In genomic region chr16:95117531-95117930, GRCm38 (mm10) we compare ENCODE assay signal across 18 mouse cellular contexts.
DNase-seq lines count a peak whose midpoint lies in the region; ATAC-seq and TF ChIP-seq lines count a peak whose summit lies in the region.
"Had no signal": no experiment of that assay in that cellular context is flagged by ENCODE, and none has a peak within 500 bp of the region (broad histone marks: within the 10 kb centered on the region; RNA-seq: fewer than 3 reads in every experiment).

No protein-coding gene starts in this region.

- no peak overlapping the region for H3K27ac ChIP-seq in left cerebral cortex, adult 2 months
- H3K27ac ChIP-seq: gastrocnemius, adult 2 months; hindbrain, embryonic 12.5 days; liver, embryonic 14.5 days; midbrain, embryonic 13.5 days; neural tube, embryonic 12.5 days had no signal

- TF ChIP-seq CTCF in left cerebral cortex, adult 2 months (IDR thresholded peaks at IDR 0.05): no peak

- DNase-seq in left cerebral cortex, postnatal 14 days (ENCODE audit: low spot score in 2 of 2): peak; percentile 11 to 54
- DNase-seq in left cerebral cortex, adult 2 months (ENCODE audit: extremely low spot score in 1 of 2, low spot score in 2 of 2): no peak
- peak; percentile 3 for DNase-seq in NIH3T3 (ENCODE audit: low read depth)
- peak; percentile 69 for DNase-seq in brain, adult 2 months (ENCODE audit: low read depth, low spot score)
- peak; percentile 75 for DNase-seq in layer of hippocampus, adult 9-11 months
- DNase-seq in testis, postnatal 10 days (ENCODE audit: low spot score): no peak
- DNase-seq: cerebellum, adult 11 months; gastrocnemius, adult 2 months; kidney, adult 11 months; kidney, postnatal 25 days; lung, postnatal 4 days had no signal

- ATAC-seq in granulocyte monocyte progenitor cell, adult 5-6 weeks (replicated peaks; ENCODE audit: poor library complexity, severe bottlenecking): no peak
- ATAC-seq: activated CD4-positive, CD25-positive, alpha-beta regulatory T cell, adult 4 months; midbrain, embryonic 13.5 days had no signal

- intact Hi-C loops in left cerebral cortex, postnatal 14 days (cut with DNase I): no loop called here
- intact Hi-C loops in left cerebral cortex, adult 2 months (cut with DNase I): no loop called here

- no peak overlapping the region for H3K4me3 ChIP-seq in left cerebral cortex, adult 2 months
- H3K4me3 ChIP-seq: erythroblast, embryonic 14.5 days; gastrocnemius, adult 2 months; hindbrain, embryonic 12.5 days; midbrain, embryonic 13.5 days; neural tube, embryonic 12.5 days had no signal

Comparison
In these comparisons a context has a peak if more than half of its experiments do, and no peak if none do; other contexts are left out.
1. DNase-seq: peak in left cerebral cortex, postnatal 14 days (2 of 2), NIH3T3 (single experiment), brain, adult 2 months (single experiment) and layer of hippocampus, adult 9-11 months (single experiment); none in left cerebral cortex, adult 2 months (0 of 2) and testis, postnatal 10 days (single experiment).